Mouse (Mus musculus) hindbrain, embryonic 16.5 days (tissue): Measurements from ENCODE around the gene Tbxas1. TPM values are rescaled to one million over a fixed set of nuclear protein-coding genes. Genes with fewer than 3 reads are reported as not detected.

Experiments
- ATAC-seq: fragments of 200-750 bp; cut with Nextera tagmentation; 2 replicates; pipeline ENCODE4 v1.8.0; 2017; ENCODE audit warnings: moderate TSS enrichment, moderate library complexity
- H3K27ac ChIP-seq: fragments of 300-500 bp; sonication (generic); 2 replicates; pipeline ENCODE4 v1.5.1; 2014; ENCODE audit warnings: low read depth, mild to moderate bottlenecking, control low read depth, low read length, moderate library complexity
- H3K27me3 ChIP-seq: fragments of 300-500 bp; sonication (generic); replicated peaks from 2 replicates; pipeline ENCODE4 v1.6.1; 2014; ENCODE audit warnings: low read length; ENCODE audit not compliant: control insufficient read depth, insufficient read depth
- H3K36me3 ChIP-seq: fragments of 300-500 bp; sonication (generic); 2 replicates; pipeline ENCODE4 v1.6.1; 2014; ENCODE audit warnings: mild to moderate bottlenecking, low read length, moderate library complexity, mixed read lengths; ENCODE audit not compliant: control insufficient read depth, insufficient read depth
- H3K4me1 ChIP-seq: fragments of 300-500 bp; sonication (generic); 2 replicates; pipeline ENCODE4 v1.6.1; 2014; ENCODE audit warnings: low read depth, low read length; ENCODE audit not compliant: control insufficient read depth, insufficient read depth
- H3K4me2 ChIP-seq: fragments of 300-500 bp; sonication (generic); 2 replicates; pipeline ENCODE4 v1.6.1; 2014; ENCODE audit warnings: mild to moderate bottlenecking, low read length, control low read depth, moderate library complexity
- H3K4me3 ChIP-seq: fragments of 300-500 bp; sonication (generic); 2 replicates; pipeline ENCODE4 v1.5.1; 2014; ENCODE audit warnings: mild to moderate bottlenecking, low read length, control low read depth, moderate library complexity
- H3K9ac ChIP-seq: fragments of 300-500 bp; sonication (generic); 2 replicates; pipeline ENCODE4 v1.6.1; 2014; ENCODE audit warnings: low read depth, mild to moderate bottlenecking, control low read depth, low read length, moderate library complexity
- H3K9me3 ChIP-seq: fragments of 300-500 bp; sonication (generic); 2 replicates; pipeline ENCODE4 v1.6.1; 2014; ENCODE audit warnings: mild to moderate bottlenecking, low read length, moderate library complexity; ENCODE audit not compliant: control insufficient read depth
- WGBS: fragments of 180-500 bp; shearing (Covaris S2); extraction: QIAGEN DNeasy Blood & Tissue Kit; methylation state at CpG from one replicate; pipeline ENCODE4 v1.1.7; 2014; 5-methylcytosine and 5-hydroxymethylcytosine counted together
- polyA plus RNA-seq: library from polyadenylated mRNA; unstranded; fragments of >200 nt; fragmentation: Nextera tagmentation; extraction: Ambion mirVana; gene quantifications from 2 replicates; pipeline ENCODE4 v1.2.1, GENCODE M21; 2015

Gene Tbxas1
- polyA plus RNA-seq, 1 experiment from 2014 or later: 2.0 TPM

DNA sequence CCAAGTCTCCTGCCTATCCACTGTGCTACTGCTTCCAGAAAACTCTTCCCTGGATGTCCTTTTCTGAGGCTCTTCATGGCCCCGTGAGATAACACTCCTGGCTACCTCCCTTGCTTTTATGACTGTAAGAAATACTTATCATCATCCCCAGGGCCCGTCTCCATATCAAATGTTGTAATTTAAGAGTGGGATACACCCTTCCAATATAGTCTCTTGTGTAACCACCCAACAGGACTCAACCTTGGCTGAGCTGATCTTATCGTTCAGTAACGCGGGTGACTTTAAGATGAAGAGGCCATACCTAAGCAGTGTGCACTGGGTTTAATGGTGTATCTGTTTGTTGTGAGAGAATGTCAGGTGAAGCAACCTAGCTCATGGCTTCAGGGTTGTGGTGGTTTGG is 91.6 kb downstream of the Tbxas1 start:
- 96% methylated on average over 5 of the region's 5 CpGs for WGBS
- H3K27me3 ChIP-seq: no peaks in the 10 kb centered on the region

DNA sequence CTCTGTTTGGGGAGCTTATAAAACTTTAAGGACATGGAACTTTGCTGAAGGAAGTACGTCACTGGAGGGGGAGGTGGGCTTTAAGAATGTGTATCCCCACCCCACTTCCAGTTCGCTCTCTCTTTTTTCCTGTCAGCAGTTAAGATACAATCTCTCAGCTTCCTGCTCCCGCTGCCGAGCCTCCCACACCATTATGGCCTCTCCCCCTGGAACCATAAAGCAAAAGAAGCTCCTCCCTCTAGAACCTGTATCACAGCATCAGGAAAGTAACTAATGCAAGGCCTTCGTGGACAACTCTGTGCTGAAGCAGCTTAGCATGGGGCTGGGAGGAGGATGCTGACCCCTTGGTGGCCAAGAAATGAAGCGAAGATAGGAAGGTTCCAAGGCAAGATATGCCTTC is 92.1 kb downstream of the Tbxas1 start:
- no peak overlapping the region for H3K4me2 ChIP-seq
- H3K4me1 ChIP-seq: no peaks in the 10 kb centered on the region
- H3K36me3 ChIP-seq: no peaks in the 10 kb centered on the region
- H3K27ac ChIP-seq: no peak overlapping the region
- no peak overlapping the region for H3K9ac ChIP-seq
- WGBS: 74% methylated on average over 6 of the region's 6 CpGs
- no peaks in the 10 kb centered on the region for H3K9me3 ChIP-seq
- no peak overlapping the region for H3K4me3 ChIP-seq
- no peaks in the 10 kb centered on the region for H3K27me3 ChIP-seq
- ATAC-seq: no peak

More for the DNA sequence above, 91.6 kb downstream of the Tbxas1 start:
- Histone ChIP-seq H3K36me3 (no peaks in the 10 kb centered on the region), H3K9ac (no peak overlapping the region), H3K4me1 (no peaks in the 10 kb centered on the region), H3K4me2 (no peak overlapping the region), H3K9me3 (no peaks in the 10 kb centered on the region), H3K27ac (no peak overlapping the region), H3K4me3 (no peak overlapping the region)
- ATAC-seq: no peak

DNA sequence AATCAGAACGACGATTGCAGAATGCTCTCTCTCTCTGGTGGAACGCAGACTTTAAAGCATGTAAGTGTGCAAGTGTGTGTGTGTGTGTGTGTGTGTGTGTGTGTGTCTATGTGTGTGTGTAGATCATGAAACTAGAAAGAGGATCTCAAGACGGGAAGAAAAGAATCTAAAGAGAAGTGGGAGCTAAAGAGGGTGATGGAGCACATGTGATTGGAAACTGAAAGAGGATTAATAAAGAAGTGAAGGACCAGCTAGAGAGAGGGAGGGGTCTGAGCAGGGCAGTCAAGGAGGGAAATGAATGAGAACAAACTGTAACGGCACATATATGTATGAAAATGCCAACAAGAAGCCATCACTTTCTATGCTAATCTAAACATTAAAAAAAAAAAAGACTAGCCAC is 92.8 kb downstream of the Tbxas1 start:
- Histone ChIP-seq H3K9ac (no peak overlapping the region), H3K36me3 (no peaks in the 10 kb centered on the region), H3K27ac (no peak overlapping the region), H3K4me1 (no peaks in the 10 kb centered on the region), H3K4me3 (no peak overlapping the region), H3K9me3 (no peaks in the 10 kb centered on the region), H3K4me2 (no peak overlapping the region), H3K27me3 (no peaks in the 10 kb centered on the region)
- ATAC-seq: no peak
- WGBS: 82% methylated on average over 5 of the region's 5 CpGs

DNA sequence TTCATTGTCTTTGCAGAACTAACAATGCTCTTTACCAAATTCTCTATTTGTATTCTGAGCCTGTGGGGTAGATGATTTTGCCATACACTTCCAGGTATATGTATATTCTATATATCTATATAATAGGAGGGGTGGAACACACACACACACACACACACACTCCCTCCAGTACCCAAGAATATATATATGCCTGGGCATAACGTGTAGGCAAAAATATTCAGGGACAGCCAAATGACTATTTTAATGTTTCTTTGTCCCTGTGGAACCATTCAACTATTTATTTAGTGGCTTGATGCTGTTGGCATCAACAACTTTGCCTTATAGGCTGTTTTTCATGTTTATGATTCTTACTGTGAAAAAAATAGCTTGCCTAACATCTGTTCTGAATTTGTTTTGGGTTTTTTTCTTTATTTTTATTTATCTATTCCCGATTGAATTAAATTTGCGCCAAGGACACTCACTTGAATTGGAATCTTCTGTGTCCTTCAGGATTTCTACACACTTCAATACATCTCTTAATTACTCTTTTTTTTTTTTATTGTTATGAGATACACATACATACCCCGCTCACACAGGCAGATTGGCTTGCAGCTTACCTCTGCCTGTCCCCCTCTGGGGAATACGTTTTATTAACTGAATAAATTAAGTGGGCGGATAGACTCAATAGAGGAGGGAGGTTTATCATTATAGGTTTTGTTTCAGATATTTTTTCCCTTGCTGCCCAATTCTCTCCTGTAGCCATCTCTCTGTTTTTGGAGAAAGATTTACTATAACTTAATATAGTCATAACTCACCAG is 94.9 kb downstream of the Tbxas1 start:
- 53% methylated on average over 6 of the region's 6 CpGs for WGBS
- H3K27me3 ChIP-seq: no peaks in the 10 kb centered on the region
- H3K36me3 ChIP-seq: no peaks in the 10 kb centered on the region
- no peaks in the 10 kb centered on the region for H3K4me1 ChIP-seq
- no peak overlapping the region for H3K27ac ChIP-seq
- H3K4me3 ChIP-seq: no peak overlapping the region
- H3K9ac ChIP-seq: no peak overlapping the region
- peak; percentile 74 for ATAC-seq
- no peak overlapping the region for H3K4me2 ChIP-seq
- H3K9me3 ChIP-seq: no peaks in the 10 kb centered on the region

DNA sequence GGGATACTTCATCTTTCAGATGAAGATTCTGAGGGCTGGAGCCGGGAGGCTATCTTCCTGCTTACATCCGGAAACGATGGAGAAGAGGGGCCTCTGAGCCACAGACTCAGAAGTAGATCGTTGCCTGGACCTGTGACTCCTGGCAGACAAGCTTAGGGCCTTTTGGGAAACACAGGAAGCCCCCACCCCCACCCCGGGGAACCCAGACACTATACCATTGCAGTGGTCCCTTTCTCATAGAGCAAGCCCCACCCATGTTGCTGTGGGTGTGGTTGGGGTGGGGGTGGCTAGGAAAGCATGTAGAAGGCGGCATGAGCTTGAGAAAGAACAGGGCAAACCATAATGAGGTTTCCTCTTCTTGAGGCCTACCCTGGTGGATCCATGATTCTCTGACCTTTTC is 95.6 kb downstream of the Tbxas1 start:
- Histone ChIP-seq H3K9me3 (no peaks in the 10 kb centered on the region), H3K4me1 (no peaks in the 10 kb centered on the region), H3K4me2 (no peak overlapping the region), H3K36me3 (no peaks in the 10 kb centered on the region), H3K27ac (no peak overlapping the region), H3K4me3 (no peak overlapping the region), H3K9ac (no peak overlapping the region), H3K27me3 (no peaks in the 10 kb centered on the region)
- 70% methylated on average over 6 of the region's 6 CpGs for WGBS
- no peak; the same call in 1 of the 2 replicates for ATAC-seq

DNA sequence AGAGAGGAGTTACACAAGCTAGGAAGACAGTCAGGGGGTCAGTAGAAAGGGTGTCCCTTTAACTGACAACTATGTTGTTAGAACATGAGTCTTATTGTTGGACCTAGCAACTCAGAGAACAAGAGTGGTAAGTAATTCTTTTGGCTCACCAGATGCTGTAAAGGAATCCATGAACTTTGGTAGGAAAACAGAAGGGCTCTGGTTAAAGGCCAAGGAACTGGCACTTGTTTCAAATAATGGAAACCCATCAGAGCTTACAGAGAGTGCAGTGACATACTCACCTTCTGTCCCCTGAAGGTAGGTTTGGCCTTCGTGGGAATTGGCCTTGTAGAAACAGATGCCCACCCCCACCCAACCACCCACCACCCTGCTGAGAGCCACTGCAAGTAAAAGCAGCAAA is 97.6 kb downstream of the Tbxas1 start:
- ATAC-seq: no peak
- Histone ChIP-seq H3K4me1 (no peaks in the 10 kb centered on the region), H3K4me2 (no peak overlapping the region), H3K36me3 (no peaks in the 10 kb centered on the region), H3K27ac (no peak overlapping the region), H3K9ac (no peak overlapping the region), H3K4me3 (no peak overlapping the region), H3K9me3 (no peaks in the 10 kb centered on the region), H3K27me3 (no peaks in the 10 kb centered on the region)
- 53% methylated on average over 1 of the region's 1 CpGs for WGBS

DNA sequence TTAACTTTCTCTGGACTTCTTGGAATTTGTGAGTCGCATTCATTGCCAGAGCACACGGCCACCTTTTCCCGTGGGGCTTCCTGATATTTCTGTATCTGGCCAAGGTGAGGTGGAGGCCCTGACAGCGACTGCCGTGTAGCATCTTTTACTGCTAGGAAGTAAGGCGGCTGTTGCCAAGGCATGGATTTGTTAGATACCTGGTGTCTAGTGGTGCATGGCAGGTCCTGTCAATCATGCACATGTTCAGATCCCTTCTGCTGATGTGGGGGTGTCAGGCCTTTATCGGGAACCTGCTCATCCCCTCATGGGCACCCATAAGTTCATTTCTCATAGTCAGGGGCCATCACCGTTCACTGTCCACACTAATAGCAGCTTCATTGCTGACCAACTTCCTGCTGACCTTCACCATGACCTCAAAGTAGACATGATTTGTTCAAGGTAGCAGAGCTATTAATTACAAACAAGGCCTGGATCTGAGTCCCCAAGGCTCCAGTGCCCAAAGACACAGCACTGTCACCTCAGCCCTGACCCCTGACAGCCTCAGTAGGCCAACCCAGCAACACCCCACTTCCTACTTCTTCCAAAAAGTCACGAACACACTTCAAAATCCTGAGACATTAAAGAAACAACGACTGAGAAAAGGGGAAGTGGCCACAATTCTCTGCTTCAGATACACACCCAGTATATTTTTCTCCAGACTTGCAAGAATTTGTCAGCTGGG is 98.4 kb downstream of the Tbxas1 start:
- no peaks in the 10 kb centered on the region for H3K27me3 ChIP-seq
- H3K4me1 ChIP-seq: no peaks in the 10 kb centered on the region
- ATAC-seq: no peak
- H3K9me3 ChIP-seq: no peaks in the 10 kb centered on the region
- no peaks in the 10 kb centered on the region for H3K36me3 ChIP-seq
- H3K27ac ChIP-seq: no peak overlapping the region
- H3K4me3 ChIP-seq: no peak overlapping the region
- 87% methylated on average over 10 of the region's 10 CpGs for WGBS
- no peak overlapping the region for H3K4me2 ChIP-seq
- no peak overlapping the region for H3K9ac ChIP-seq

DNA sequence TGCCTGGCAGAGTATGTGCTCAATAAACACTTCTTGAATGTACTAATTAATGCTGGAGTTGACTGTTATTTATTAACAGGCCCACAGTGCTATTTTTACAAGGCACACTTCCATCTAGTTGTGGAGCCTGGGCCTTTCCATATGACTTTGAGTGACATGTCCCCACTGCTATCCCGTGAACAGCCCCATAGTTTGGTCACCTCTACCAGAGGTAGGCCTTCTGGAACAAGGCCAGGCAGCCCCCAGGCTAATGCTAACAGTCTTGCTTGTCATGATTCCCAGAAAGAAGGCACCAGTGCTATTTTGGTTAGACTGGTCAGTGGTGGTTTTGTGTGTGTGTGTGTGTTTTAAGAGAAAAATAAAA is 98.9 kb downstream of the Tbxas1 start:
- no peak overlapping the region for H3K4me2 ChIP-seq
- no peak overlapping the region for H3K27ac ChIP-seq
- no peaks in the 10 kb centered on the region for H3K9me3 ChIP-seq
- H3K4me3 ChIP-seq: no peak overlapping the region
- H3K4me1 ChIP-seq: no peaks in the 10 kb centered on the region
- H3K9ac ChIP-seq: no peak overlapping the region
- no peaks in the 10 kb centered on the region for H3K36me3 ChIP-seq
- 88% methylated on average over 1 of the region's 1 CpGs for WGBS
- no peak for ATAC-seq
- H3K27me3 ChIP-seq: no peaks in the 10 kb centered on the region

DNA sequence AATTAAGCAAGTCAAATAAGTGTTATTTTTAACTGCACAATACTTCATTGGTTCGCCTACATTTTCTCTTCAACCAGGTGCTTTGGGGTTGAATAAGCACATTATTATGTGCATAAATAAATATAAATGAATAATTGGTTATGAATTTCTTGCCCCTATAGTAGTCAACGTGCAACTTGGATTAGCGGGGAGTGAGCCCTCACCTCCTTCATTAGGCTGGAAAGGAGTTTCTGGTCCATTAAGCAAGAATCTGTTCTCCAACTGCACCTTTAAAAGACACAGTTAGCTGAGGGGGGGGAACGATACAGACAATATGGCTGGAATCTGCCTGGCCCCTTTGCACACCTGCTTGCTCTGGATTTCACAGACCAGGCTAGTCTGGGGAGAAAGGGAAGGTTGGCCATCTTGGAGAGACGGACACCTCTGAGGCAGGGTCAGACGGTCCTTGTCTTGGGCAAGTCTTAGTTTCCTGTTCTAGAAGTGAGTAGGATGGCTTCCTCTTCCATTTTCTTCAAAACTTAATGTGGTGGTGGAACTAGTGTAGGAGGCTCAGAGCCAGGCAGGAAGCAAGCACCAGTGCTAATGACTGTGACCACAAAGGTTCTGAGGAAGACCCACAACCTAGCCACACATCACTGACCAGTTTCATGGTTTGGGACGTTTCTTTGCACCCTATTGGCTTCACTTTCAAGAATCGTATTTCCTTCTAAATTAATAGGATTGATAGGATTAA is 99.5 kb downstream of the Tbxas1 start:
- no peak overlapping the region for H3K4me2 ChIP-seq
- H3K4me1 ChIP-seq: no peaks in the 10 kb centered on the region
- no peak overlapping the region for H3K9ac ChIP-seq
- H3K27ac ChIP-seq: no peak overlapping the region
- H3K36me3 ChIP-seq: no peaks in the 10 kb centered on the region
- H3K27me3 ChIP-seq: no peaks in the 10 kb centered on the region
- H3K4me3 ChIP-seq: no peak overlapping the region
- no peaks in the 10 kb centered on the region for H3K9me3 ChIP-seq
- ATAC-seq: no peak
- 84% methylated on average over 8 of the region's 8 CpGs for WGBS
